Mouse (Mus musculus): Measurements from ENCODE around the gene Rnf11. TPM values are rescaled to one million over a fixed set of nuclear protein-coding genes. Genes with fewer than 3 reads are reported as not detected.

Rnf11 gene
- 52.0 and 57.1 TPM in 2 replicates for polyA plus RNA-seq (2015; fragmentation: Nextera tagmentation; extraction: Ambion mirVana)

DNA sequence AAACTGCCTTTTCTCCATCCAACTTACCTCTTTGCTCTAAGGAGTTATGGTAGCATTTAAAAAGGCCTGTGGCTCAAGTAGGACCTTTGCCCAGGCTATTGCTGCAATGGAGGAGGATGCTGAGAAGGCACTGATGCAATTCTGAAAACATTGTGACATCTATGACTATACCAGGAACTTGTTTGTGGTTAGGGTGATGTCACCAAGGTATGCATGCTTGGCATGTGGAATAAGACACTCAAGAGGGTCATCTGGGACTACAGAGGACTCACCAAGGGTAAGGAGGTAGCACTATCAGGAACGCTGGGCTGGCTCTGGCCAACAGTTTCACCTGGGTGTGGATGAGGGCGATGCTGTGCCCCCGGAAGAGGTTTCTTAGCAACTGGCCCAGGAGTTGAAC, at the start of gene Rnf11:
Rnf11 (minus strand) TSS at position 108 of the 400 bp plus-strand sequence.
- no peak within 1 kb of the TSS for H3K4me3 ChIP-seq (ENCODE audit: low read depth, low read length)
- no peak within 1 kb of the TSS for H3K27ac ChIP-seq (replicated peaks)
- WGBS: 56% methylated on average over 3 of the region's 3 CpGs
- H3K27me3 ChIP-seq (ENCODE audit: control insufficient read depth, insufficient read depth, low read length): no peaks in the 10 kb centered on the region
- no peak within 1 kb of the TSS for H3K4me2 ChIP-seq (replicated peaks; ENCODE audit: low read depth)
- TF ChIP-seq CTCF (IDR thresholded peaks at IDR 0.05; ENCODE audit: low read depth) (no peak), EP300 (optimal IDR thresholded peaks at IDR 0.05) (no peak)
- no peaks in the 10 kb centered on the region for H3K4me1 ChIP-seq (replicated peaks; ENCODE audit: control insufficient read depth, insufficient read depth)
- H3K9me3 ChIP-seq (ENCODE audit: control insufficient read depth, low read length): no peaks in the 10 kb centered on the region
- ATAC-seq (ENCODE audit: low FRiP score, low TSS enrichment): peak; percentile 46; the same call in 1 of the 2 replicates
- H3K9ac ChIP-seq (ENCODE audit: low read length): no peak within 1 kb of the TSS
- no peak for DNase-seq (ENCODE audit: low spot score)
- no peaks in the 10 kb centered on the region for H3K36me3 ChIP-seq (ENCODE audit: control insufficient read depth, insufficient read depth, low read length)

DNA sequence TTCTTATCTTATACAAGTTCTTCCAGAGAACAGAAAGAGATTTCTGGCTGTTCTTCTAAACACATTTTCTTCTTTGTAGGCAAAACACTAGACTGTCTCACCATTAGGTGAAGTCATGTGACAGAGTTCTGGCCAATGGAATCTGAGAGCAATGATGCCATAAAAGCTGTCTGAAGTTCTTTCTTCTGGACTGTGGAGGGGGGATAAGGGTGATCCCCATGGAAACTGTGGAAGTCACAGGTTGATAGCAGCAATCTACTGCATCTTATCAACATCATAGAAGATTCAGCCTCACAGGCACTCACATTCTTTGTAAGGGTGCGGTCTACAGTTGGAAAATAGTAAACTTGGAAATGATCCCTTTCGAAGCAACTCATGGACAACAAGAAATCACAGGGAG, 46.6 kb upstream of the Rnf11 start, which contains the start of gene 4930522H14Rik:
4930522H14Rik (minus strand) TSS at position 187 of the 400 bp plus-strand sequence.
- no peak within 1 kb of the TSS for H3K27ac ChIP-seq (replicated peaks)
- H3K9ac ChIP-seq (ENCODE audit: low read length): no peak within 1 kb of the TSS
- WGBS: 94% methylated on average over 2 of the region's 2 CpGs
- H3K4me1 ChIP-seq (replicated peaks; ENCODE audit: control insufficient read depth, insufficient read depth): no peaks in the 10 kb centered on the region
- no peaks in the 10 kb centered on the region for H3K36me3 ChIP-seq (ENCODE audit: control insufficient read depth, insufficient read depth, low read length)
- H3K9me3 ChIP-seq (ENCODE audit: control insufficient read depth, low read length): no peaks in the 10 kb centered on the region
- DNase-seq (ENCODE audit: low spot score) (no peak), ATAC-seq (ENCODE audit: low FRiP score, low TSS enrichment) (no peak)
- no peak within 1 kb of the TSS for H3K4me2 ChIP-seq (replicated peaks; ENCODE audit: low read depth)
- H3K4me3 ChIP-seq (ENCODE audit: low read depth, low read length): no peak within 1 kb of the TSS
- TF ChIP-seq CTCF (IDR thresholded peaks at IDR 0.05; ENCODE audit: low read depth) (no peak), EP300 (optimal IDR thresholded peaks at IDR 0.05) (no peak)
- no peaks in the 10 kb centered on the region for H3K27me3 ChIP-seq (ENCODE audit: control insufficient read depth, insufficient read depth, low read length)

GRCm38 (mm10) chr4:109530245-109530816, 45.8 kb upstream of the Rnf11 start:
- WGBS: 69% methylated on average over 15 of the region's 15 CpGs
- TF ChIP-seq CTCF (IDR thresholded peaks at IDR 0.05; ENCODE audit: low read depth) (no peak), EP300 (optimal IDR thresholded peaks at IDR 0.05) (no peak)
- no peak for ATAC-seq (ENCODE audit: low FRiP score, low TSS enrichment)
- DNase-seq (ENCODE audit: low spot score): no peak
- Histone ChIP-seq H3K27ac (replicated peaks) (no peak overlapping the region), H3K27me3 (ENCODE audit: control insufficient read depth, insufficient read depth, low read length) (no peaks in the 10 kb centered on the region), H3K4me2 (replicated peaks; ENCODE audit: low read depth) (no peak overlapping the region), H3K9ac (ENCODE audit: low read length) (no peak overlapping the region), H3K9me3 (ENCODE audit: control insufficient read depth, low read length) (no peaks in the 10 kb centered on the region), H3K4me1 (replicated peaks; ENCODE audit: control insufficient read depth, insufficient read depth) (no peaks in the 10 kb centered on the region), H3K36me3 (ENCODE audit: control insufficient read depth, insufficient read depth, low read length) (no peaks in the 10 kb centered on the region), H3K4me3 (ENCODE audit: low read depth, low read length) (no peak overlapping the region)

DNA sequence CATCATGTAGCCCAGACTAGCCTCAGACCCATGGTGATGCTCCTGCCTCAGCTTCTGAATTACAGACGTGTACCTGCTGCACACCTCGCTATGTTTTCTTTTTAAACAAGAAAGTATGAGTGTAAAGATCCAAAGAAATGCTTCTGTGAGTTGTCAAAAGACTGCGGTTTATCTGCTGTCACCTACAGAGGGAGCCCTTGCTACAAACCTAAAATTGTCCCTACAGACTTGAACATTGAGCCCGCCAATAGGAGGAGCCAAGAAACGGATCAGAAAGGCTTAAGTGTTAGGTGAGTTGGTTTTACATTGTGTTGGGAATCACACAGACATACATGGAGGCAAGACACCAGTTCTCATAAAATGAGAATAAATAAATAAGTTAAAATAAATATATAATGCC, 20.4 kb upstream of the Rnf11 start:
- peak; percentile 53 for DNase-seq (ENCODE audit: low spot score)
- Histone ChIP-seq H3K27ac (replicated peaks) (no peak overlapping the region), H3K9me3 (ENCODE audit: control insufficient read depth, low read length) (no peaks in the 10 kb centered on the region), H3K36me3 (ENCODE audit: control insufficient read depth, insufficient read depth, low read length) (no peaks in the 10 kb centered on the region), H3K27me3 (ENCODE audit: control insufficient read depth, insufficient read depth, low read length) (no peaks in the 10 kb centered on the region), H3K4me1 (replicated peaks; ENCODE audit: control insufficient read depth, insufficient read depth) (no peaks in the 10 kb centered on the region), H3K9ac (ENCODE audit: low read length) (no peak overlapping the region), H3K4me2 (replicated peaks; ENCODE audit: low read depth) (no peak overlapping the region), H3K4me3 (ENCODE audit: low read depth, low read length) (no peak overlapping the region)
- no peak for ATAC-seq (ENCODE audit: low FRiP score, low TSS enrichment)
- no peak for TF ChIP-seq EP300 (optimal IDR thresholded peaks at IDR 0.05)
- peak; percentile 92 for TF ChIP-seq CTCF (IDR thresholded peaks at IDR 0.05; ENCODE audit: low read depth)
- 6% methylated on average over 5 of the region's 5 CpGs for WGBS

- no peak for DNase-seq (ENCODE audit: low spot score)
- TF ChIP-seq CTCF (IDR thresholded peaks at IDR 0.05; ENCODE audit: low read depth) (no peak), EP300 (optimal IDR thresholded peaks at IDR 0.05) (no peak)
- WGBS: 60% methylated on average over 11 of the region's 11 CpGs
Measured at GRCm38 (mm10) chr4:109498476-109498875, 13.9 kb upstream of the Rnf11 start.

DNA sequence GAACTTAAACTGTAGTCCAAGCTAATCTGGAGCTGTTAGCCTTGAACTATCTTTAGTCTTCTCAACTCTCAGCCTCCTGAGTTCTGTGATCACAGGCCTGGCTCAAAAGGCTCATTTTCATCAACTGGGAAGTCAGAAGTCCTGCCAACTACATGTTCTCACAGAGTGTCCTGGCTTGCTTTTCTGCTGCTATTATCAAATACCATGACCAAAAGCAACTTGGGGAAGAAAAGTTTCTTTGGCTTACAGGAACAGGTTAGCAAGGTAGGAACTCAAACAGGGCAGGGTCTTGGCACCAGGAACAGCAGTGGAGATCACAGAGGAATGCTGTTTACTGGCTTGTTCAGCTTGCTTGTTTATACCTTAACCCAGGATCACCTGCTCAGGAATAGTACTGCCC, 9.1 kb upstream of the Rnf11 start:
- Histone ChIP-seq H3K4me1 (replicated peaks; ENCODE audit: control insufficient read depth, insufficient read depth) (no peaks in the 10 kb centered on the region), H3K4me3 (ENCODE audit: low read depth, low read length) (no peak overlapping the region), H3K4me2 (replicated peaks; ENCODE audit: low read depth) (no peak overlapping the region), H3K36me3 (ENCODE audit: control insufficient read depth, insufficient read depth, low read length) (no peaks in the 10 kb centered on the region), H3K27me3 (ENCODE audit: control insufficient read depth, insufficient read depth, low read length) (no peaks in the 10 kb centered on the region), H3K9ac (ENCODE audit: low read length) (no peak overlapping the region), H3K27ac (replicated peaks) (no peak overlapping the region), H3K9me3 (ENCODE audit: control insufficient read depth, low read length) (no peaks in the 10 kb centered on the region)
- TF ChIP-seq EP300 (optimal IDR thresholded peaks at IDR 0.05) (no peak), CTCF (IDR thresholded peaks at IDR 0.05; ENCODE audit: low read depth) (no peak)
- DNase-seq (ENCODE audit: low spot score) (no peak), ATAC-seq (ENCODE audit: low FRiP score, low TSS enrichment) (no peak)

More at GRCm38 (mm10) chr4:109498476-109498875, 13.9 kb upstream of the Rnf11 start:
- Histone ChIP-seq H3K36me3 (ENCODE audit: control insufficient read depth, insufficient read depth, low read length) (no peaks in the 10 kb centered on the region), H3K4me3 (ENCODE audit: low read depth, low read length) (no peak overlapping the region), H3K27me3 (ENCODE audit: control insufficient read depth, insufficient read depth, low read length) (no peaks in the 10 kb centered on the region), H3K4me2 (replicated peaks; ENCODE audit: low read depth) (no peak overlapping the region), H3K4me1 (replicated peaks; ENCODE audit: control insufficient read depth, insufficient read depth) (no peaks in the 10 kb centered on the region), H3K9ac (ENCODE audit: low read length) (no peak overlapping the region), H3K9me3 (ENCODE audit: control insufficient read depth, low read length) (no peaks in the 10 kb centered on the region), H3K27ac (replicated peaks) (no peak overlapping the region)
- no peak for ATAC-seq (ENCODE audit: low FRiP score, low TSS enrichment)

All from stomach, postnatal 0 days (tissue).